Mouse (Mus musculus): Measurements from ENCODE around the gene Ddx39b. TPM values are rescaled to one million over a fixed set of nuclear protein-coding genes. Genes with fewer than 3 reads are reported as not detected.

The Ddx39b gene
- polyA plus RNA-seq, 1 experiment from 2014 or later = 390 TPM

DNA sequence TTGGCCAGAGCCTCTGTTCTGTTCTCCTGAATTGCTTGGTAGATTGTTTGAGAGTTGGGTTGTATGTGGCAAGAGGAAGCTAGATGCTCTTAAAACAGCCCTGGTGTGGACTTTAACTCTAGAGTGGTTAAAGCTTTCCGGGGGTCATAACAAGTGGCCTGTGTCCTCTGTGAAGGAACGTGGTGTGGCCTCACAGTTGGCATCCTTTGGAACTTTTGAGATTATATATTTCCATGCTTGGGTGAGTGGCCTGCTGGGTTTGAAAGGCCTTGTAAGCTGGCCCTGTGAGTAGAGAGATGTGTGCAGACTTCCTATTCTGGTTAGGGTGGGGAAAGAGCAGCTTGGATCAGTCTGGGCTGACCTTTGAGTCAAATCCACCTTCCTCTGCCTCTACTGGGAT, 3.5 kb downstream of the Ddx39b start:
- Histone ChIP-seq H3K27me3 (ENCODE audit: control insufficient read depth, insufficient read depth, low read length) (no peaks in the 10 kb centered on the region), H3K27ac (replicated peaks; ENCODE audit: low read depth, low read length) (no peak overlapping the region), H3K4me1 (ENCODE audit: control insufficient read depth, insufficient read depth, low read length) (peaks cover 35% of the 10 kb centered on the region), H3K36me3 (ENCODE audit: control insufficient read depth, insufficient read depth, low read length) (peaks cover 72% of the 10 kb centered on the region), H3K4me2 (ENCODE audit: low read length) (peak overlapping the region; percentile 95), H3K9me3 (ENCODE audit: control insufficient read depth, low read length) (no peaks in the 10 kb centered on the region), H3K9ac (replicated peaks; ENCODE audit: low read length) (0 out of 2 replicates have a peak overlapping the region, but pooled peaks have one; percentile 17), H3K4me3 (replicated peaks; ENCODE audit: low read depth, low read length) (peak overlapping the region; percentile 16)
- 72% methylated on average over 2 of the region's 2 CpGs for WGBS
- DNase-seq (no peak), ATAC-seq (ENCODE audit: low FRiP score, low TSS enrichment) (no peak)

- DNase-seq = peak; percentile 61
- Histone ChIP-seq H3K9ac (replicated peaks; ENCODE audit: low read length) (no peak overlapping the region), H3K4me3 (replicated peaks; ENCODE audit: low read depth, low read length) (peak overlapping the region; percentile 16; the same call in 1 of the 2 replicates), H3K27me3 (ENCODE audit: control insufficient read depth, insufficient read depth, low read length) (no peaks in the 10 kb centered on the region), H3K4me1 (ENCODE audit: control insufficient read depth, insufficient read depth, low read length) (peaks cover 27% of the 10 kb centered on the region), H3K36me3 (ENCODE audit: control insufficient read depth, insufficient read depth, low read length) (peaks cover 81% of the 10 kb centered on the region), H3K4me2 (ENCODE audit: low read length) (peak overlapping the region; percentile 95), H3K9me3 (ENCODE audit: control insufficient read depth, low read length) (no peaks in the 10 kb centered on the region), H3K27ac (replicated peaks; ENCODE audit: low read depth, low read length) (no peak overlapping the region)
- WGBS = 80% methylated on average over 15 of the region's 15 CpGs
- ATAC-seq (ENCODE audit: low FRiP score, low TSS enrichment) = no peak
These were observed 4.4 kb downstream of the Ddx39b start for GRCm38 (mm10) chr17:35245731-35246623.

DNA sequence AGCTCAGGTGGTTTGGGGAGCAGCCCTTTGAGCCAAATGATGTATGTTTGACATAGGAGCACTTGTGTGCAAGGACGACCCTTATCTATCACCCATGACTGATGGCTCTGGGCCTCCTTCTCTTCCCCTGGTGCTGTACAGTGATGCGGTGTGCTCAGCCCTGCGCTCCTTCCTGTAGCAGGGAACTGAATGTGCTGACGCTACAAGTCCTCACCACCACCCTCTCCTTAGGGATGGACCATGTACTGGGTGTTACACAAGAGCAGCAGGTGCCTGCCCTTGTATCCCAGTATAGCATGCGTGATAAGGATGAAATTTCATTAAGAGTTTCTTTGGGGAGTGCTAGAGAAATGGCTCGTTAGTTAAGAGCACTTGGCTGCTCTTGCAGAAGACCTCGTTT, 5.6 kb downstream of the Ddx39b start:
- peaks cover 93% of the 10 kb centered on the region for H3K36me3 ChIP-seq (ENCODE audit: control insufficient read depth, insufficient read depth, low read length)
- no peak overlapping the region for H3K4me3 ChIP-seq (replicated peaks; ENCODE audit: low read depth, low read length)
- H3K4me1 ChIP-seq (ENCODE audit: control insufficient read depth, insufficient read depth, low read length) = peaks cover 27% of the 10 kb centered on the region
- H3K4me2 ChIP-seq (ENCODE audit: low read length) = no peak overlapping the region
- WGBS = 93% methylated on average over 7 of the region's 7 CpGs
- no peaks in the 10 kb centered on the region for H3K9me3 ChIP-seq (ENCODE audit: control insufficient read depth, low read length)
- no peaks in the 10 kb centered on the region for H3K27me3 ChIP-seq (ENCODE audit: control insufficient read depth, insufficient read depth, low read length)
- ATAC-seq (ENCODE audit: low FRiP score, low TSS enrichment) (no peak), DNase-seq (no peak)
- no peak overlapping the region for H3K9ac ChIP-seq (replicated peaks; ENCODE audit: low read length)
- no peak overlapping the region for H3K27ac ChIP-seq (replicated peaks; ENCODE audit: low read depth, low read length)

DNA sequence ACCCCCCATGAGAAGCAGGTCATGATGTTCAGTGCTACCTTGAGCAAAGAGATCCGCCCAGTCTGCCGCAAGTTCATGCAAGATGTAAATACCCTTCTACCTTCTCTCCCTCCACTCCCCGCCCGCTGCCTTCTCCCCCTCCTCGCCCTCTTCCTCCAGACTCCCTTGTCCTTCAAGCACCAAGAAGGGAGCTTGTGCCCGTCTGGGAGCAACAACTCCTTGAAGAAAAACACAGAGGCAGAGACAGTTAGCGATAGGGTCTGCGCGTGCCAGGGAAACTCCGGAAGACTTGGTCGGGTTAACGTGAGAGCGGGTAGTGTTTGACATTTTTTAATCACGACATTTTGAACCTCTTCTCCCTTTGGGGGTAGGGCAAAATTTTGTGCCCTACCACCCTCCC, 7.4 kb downstream of the Ddx39b start:
- WGBS = 92% methylated on average over 14 of the region's 14 CpGs
- DNase-seq (no peak), ATAC-seq (ENCODE audit: low FRiP score, low TSS enrichment) (no peak)

DNA sequence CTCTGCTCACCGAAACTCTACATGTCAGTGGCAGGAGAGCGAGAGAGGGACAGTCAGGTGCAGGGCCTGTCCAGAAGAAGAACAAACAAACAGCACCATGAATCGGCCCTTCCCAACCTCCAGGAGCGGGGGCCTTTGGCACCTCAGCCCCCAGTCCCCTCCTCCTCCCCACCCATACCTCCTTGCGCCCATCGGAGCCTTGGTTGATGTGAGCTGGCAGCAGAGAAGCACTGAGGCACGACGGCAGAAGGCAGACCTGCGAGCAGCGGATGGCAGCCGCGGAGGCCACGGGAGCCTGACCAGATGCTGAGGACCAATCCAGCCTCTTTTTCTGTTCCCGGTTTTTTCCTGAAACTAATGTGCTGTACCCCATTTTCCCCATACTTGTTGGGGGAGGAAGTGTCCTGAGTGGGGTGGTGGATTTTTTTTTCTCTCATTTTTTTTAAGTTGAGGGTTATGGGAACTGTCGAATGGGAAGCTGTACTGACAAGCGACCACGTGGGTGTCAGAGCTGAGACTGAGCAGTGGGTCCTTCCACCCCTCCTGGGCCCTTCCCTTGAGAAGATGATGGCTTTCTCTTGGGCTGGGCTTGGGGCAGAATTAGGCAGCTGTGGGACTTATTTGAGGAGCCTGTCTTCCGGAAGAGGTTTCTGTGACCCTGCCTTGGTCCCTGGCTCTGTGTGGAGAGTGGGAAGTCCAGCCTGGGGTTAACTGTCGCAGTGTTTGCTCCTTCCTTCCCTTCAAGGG, 8.1 kb downstream of the Ddx39b start:
- no peak overlapping the region for H3K27ac ChIP-seq (replicated peaks; ENCODE audit: low read depth, low read length)
- no peak for DNase-seq
- H3K4me2 ChIP-seq (ENCODE audit: low read length) = no peak overlapping the region
- ATAC-seq (ENCODE audit: low FRiP score, low TSS enrichment) = no peak
- H3K4me1 ChIP-seq (ENCODE audit: control insufficient read depth, insufficient read depth, low read length) = peaks cover 13% of the 10 kb centered on the region
- H3K9ac ChIP-seq (replicated peaks; ENCODE audit: low read length) = no peak overlapping the region
- peaks cover 97% of the 10 kb centered on the region for H3K36me3 ChIP-seq (ENCODE audit: control insufficient read depth, insufficient read depth, low read length)
- no peaks in the 10 kb centered on the region for H3K9me3 ChIP-seq (ENCODE audit: control insufficient read depth, low read length)
- H3K27me3 ChIP-seq (ENCODE audit: control insufficient read depth, insufficient read depth, low read length) = no peaks in the 10 kb centered on the region
- WGBS = 82% methylated on average over 19 of the region's 19 CpGs
- no peak overlapping the region for H3K4me3 ChIP-seq (replicated peaks; ENCODE audit: low read depth, low read length)

More for the DNA sequence above, 7.4 kb downstream of the Ddx39b start:
- no peak overlapping the region for H3K4me3 ChIP-seq (replicated peaks; ENCODE audit: low read depth, low read length)
- no peak overlapping the region for H3K4me2 ChIP-seq (ENCODE audit: low read length)
- no peaks in the 10 kb centered on the region for H3K9me3 ChIP-seq (ENCODE audit: control insufficient read depth, low read length)
- H3K9ac ChIP-seq (replicated peaks; ENCODE audit: low read length) = no peak overlapping the region
- no peaks in the 10 kb centered on the region for H3K27me3 ChIP-seq (ENCODE audit: control insufficient read depth, insufficient read depth, low read length)
- peaks cover 100% of the 10 kb centered on the region for H3K36me3 ChIP-seq (ENCODE audit: control insufficient read depth, insufficient read depth, low read length)
- peaks cover 20% of the 10 kb centered on the region for H3K4me1 ChIP-seq (ENCODE audit: control insufficient read depth, insufficient read depth, low read length)
- no peak overlapping the region for H3K27ac ChIP-seq (replicated peaks; ENCODE audit: low read depth, low read length)

DNA sequence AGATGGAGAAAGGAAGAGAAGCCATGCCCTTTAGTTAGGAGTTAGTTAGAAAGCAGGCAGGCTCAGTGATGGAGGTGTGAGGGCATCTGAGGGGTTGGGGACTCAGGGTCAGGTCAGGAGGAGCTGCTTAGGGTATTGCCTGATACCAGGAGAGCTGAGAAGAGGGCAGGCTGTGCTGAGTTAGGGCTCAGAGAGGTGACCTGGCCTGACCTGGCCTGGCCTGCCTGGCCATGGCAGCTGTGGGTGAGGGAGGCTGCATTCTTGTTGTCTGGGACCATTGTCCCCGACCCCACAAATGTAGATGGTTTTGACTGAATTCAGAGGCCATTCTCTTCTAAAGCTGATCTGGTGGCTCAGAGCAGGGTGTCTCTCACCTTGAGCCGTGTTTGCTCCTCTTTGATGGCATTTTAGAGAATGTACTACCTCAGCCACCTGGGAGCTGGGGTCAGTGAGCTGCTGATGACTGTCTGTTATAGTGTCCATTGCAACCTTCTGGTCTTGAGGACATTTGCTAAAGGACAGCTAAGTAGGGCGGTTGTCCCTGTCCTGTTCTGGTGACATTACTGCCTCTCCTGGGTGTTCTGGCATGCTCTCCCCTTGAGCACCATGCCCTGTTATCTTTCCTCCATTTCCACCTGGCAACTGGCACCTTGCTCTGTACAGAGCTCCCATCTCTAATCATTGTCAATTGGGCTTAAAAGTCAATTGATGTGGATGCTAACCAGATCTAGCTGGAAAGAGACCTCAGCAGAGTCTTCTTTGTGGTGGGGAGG, 9.0 kb downstream of the Ddx39b start:
- Histone ChIP-seq H3K4me2 (ENCODE audit: low read length) (no peak overlapping the region), H3K4me3 (replicated peaks; ENCODE audit: low read depth, low read length) (no peak overlapping the region)
- WGBS = 96% methylated on average over 3 of the region's 3 CpGs

DNA sequence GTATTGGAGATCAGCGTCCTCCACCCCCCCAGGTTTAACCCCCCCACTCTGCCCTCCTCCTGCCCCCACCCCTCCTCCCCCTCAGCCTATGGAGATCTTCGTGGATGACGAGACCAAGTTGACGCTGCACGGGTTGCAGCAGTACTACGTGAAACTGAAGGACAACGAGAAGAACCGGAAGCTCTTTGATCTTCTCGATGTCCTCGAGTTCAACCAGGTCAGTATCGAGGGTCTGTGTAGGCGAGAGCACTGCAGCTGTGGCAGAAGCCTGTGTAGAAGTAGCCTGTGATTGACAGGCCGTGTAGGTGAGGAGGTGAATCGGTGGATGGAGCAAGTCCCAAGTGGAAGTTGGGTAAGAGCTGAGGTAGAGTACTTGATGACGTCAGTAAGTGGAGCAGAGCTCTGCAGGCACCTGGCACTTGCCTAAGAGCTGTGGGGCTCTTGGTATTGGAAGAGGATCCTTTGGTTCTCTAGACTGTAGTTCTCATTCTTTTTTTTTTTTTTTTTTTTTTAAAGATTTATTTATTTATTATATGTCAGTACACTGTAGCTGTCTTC, 9.7 kb downstream of the Ddx39b start:
- H3K9me3 ChIP-seq (ENCODE audit: control insufficient read depth, low read length) = no peaks in the 10 kb centered on the region
- 86% methylated on average over 15 of the region's 15 CpGs for WGBS
- no peak overlapping the region for H3K4me3 ChIP-seq (replicated peaks; ENCODE audit: low read depth, low read length)
- no peaks in the 10 kb centered on the region for H3K27me3 ChIP-seq (ENCODE audit: control insufficient read depth, insufficient read depth, low read length)
- DNase-seq = no peak
- no peak overlapping the region for H3K4me2 ChIP-seq (ENCODE audit: low read length)
- H3K36me3 ChIP-seq (ENCODE audit: control insufficient read depth, insufficient read depth, low read length) = peaks cover 81% of the 10 kb centered on the region
- H3K27ac ChIP-seq (replicated peaks; ENCODE audit: low read depth, low read length) = no peak overlapping the region
- no peak for ATAC-seq (ENCODE audit: low FRiP score, low TSS enrichment)
- H3K9ac ChIP-seq (replicated peaks; ENCODE audit: low read length) = no peak overlapping the region
- no peaks in the 10 kb centered on the region for H3K4me1 ChIP-seq (ENCODE audit: control insufficient read depth, insufficient read depth, low read length)

More for the DNA sequence above, 9.0 kb downstream of the Ddx39b start:
- ATAC-seq (ENCODE audit: low FRiP score, low TSS enrichment) (no peak), DNase-seq (no peak)
- Histone ChIP-seq H3K36me3 (ENCODE audit: control insufficient read depth, insufficient read depth, low read length) (peaks cover 88% of the 10 kb centered on the region), H3K27me3 (ENCODE audit: control insufficient read depth, insufficient read depth, low read length) (no peaks in the 10 kb centered on the region), H3K4me1 (ENCODE audit: control insufficient read depth, insufficient read depth, low read length) (peaks cover 4% of the 10 kb centered on the region), H3K9ac (replicated peaks; ENCODE audit: low read length) (no peak overlapping the region), H3K27ac (replicated peaks; ENCODE audit: low read depth, low read length) (no peak overlapping the region), H3K9me3 (ENCODE audit: control insufficient read depth, low read length) (no peaks in the 10 kb centered on the region)

DNA sequence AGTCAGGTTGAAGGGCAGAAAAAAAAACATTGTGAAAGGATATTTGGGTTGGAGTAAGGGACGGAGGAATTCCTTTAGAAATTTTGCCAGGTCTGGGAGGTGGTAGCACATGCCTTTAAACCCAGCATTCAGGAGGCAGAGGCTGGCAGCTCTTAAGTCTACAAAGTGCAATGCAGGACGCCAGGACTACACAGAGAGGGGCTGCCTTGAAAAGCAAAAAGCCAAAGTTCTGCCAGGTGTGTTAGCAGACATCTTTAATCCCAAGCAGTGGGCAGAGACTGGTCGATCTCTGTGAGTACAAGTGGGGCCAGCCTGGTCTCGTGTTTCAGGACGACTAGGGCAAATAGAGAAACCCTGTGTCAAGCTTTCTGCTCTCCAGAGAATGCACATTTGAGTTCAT, 10.4 kb downstream of the Ddx39b start:
- Histone ChIP-seq H3K4me2 (ENCODE audit: low read length) (no peak overlapping the region), H3K36me3 (ENCODE audit: control insufficient read depth, insufficient read depth, low read length) (peaks cover 73% of the 10 kb centered on the region), H3K27ac (replicated peaks; ENCODE audit: low read depth, low read length) (no peak overlapping the region), H3K9ac (replicated peaks; ENCODE audit: low read length) (no peak overlapping the region), H3K4me1 (ENCODE audit: control insufficient read depth, insufficient read depth, low read length) (no peaks in the 10 kb centered on the region), H3K27me3 (ENCODE audit: control insufficient read depth, insufficient read depth, low read length) (no peaks in the 10 kb centered on the region), H3K9me3 (ENCODE audit: control insufficient read depth, low read length) (no peaks in the 10 kb centered on the region), H3K4me3 (replicated peaks; ENCODE audit: low read depth, low read length) (no peak overlapping the region)
- DNase-seq = no peak
- WGBS = 77% methylated on average over 5 of the region's 5 CpGs
- ATAC-seq (ENCODE audit: low FRiP score, low TSS enrichment) = no peak

Data from midbrain, embryonic 14.5 days (tissue).